Mouse (Mus musculus): ENCODE data around the gene Nosip. TPM values are rescaled to one million over a fixed set of nuclear protein-coding genes. Genes with fewer than 3 reads are reported as not detected.

Gene Nosip
- polyA plus RNA-seq, 1 experiment from 2014 or later = 63.0 TPM

- Histone ChIP-seq H3K4me1 (peaks cover 32% of the 10 kb centered on the region), H3K27me3 (replicated peaks) (no peaks in the 10 kb centered on the region), H3K27ac (peak overlapping the region; percentile 60; the same call in 1 of the 2 replicates), H3K9ac (peak overlapping the region; percentile 97), H3K9me3 (no peaks in the 10 kb centered on the region), H3K36me3 (peaks cover 36% of the 10 kb centered on the region), H3K4me3 (peak overlapping the region; percentile 81), H3K4me2 (replicated peaks) (peak overlapping the region; percentile 78)
- ATAC-seq (ENCODE audit: low FRiP score, low read depth) = no peak
- 48% methylated on average over 21 of the region's 21 CpGs for WGBS
These were observed 64.8 kb downstream of the Nosip start for GRCm38 (mm10) chr7:45126844-45127699.

MicroRNAs within 50 kb of the gene (microRNA counts, 519-probe panel; counts per million panel counts)
- 3,284 counts per million, percentile 72 among the panel's probes with 10 or more counts for microRNA mmu-miR-150

Small RNA genes within 50 kb of the gene (microRNA-seq; reads per million reads assigned to microRNA genes)
- gene Mir150 (17.0 reads per million, percentile 28 among the genes with 10 or more reads in this experiment), gene Mir5121 (16.6 reads per million, percentile 28 among the genes with 10 or more reads in this experiment), gene Mir7054 (not detected)

Other genes with a start within 250 kb of the Nosip start
- gene Nup62, start 246.3 kb upstream of the Nosip start, polyA plus RNA-seq (2016; fragmentation: Nextera tagmentation; extraction: Ambion mirVana) = 71.3 and 74.7 TPM in 2 replicates
- gene Il4i1, start 246.0 kb upstream of the Nosip start, polyA plus RNA-seq (2016; fragmentation: Nextera tagmentation; extraction: Ambion mirVana) = 1.5 and 1.6 TPM in 2 replicates
- 4.8 and 5.1 TPM in 2 replicates for gene Atf5, start 245.8 kb upstream of the Nosip start, polyA plus RNA-seq (2016; fragmentation: Nextera tagmentation; extraction: Ambion mirVana)
- gene Akt1s1, start 213.4 kb upstream of the Nosip start, polyA plus RNA-seq (2016; fragmentation: Nextera tagmentation; extraction: Ambion mirVana) = 108 and 116 TPM in 2 replicates
- 95.4 and 101 TPM in 2 replicates for gene Tbc1d17, start 213.3 kb upstream of the Nosip start, polyA plus RNA-seq (2016; fragmentation: Nextera tagmentation; extraction: Ambion mirVana)
- gene Pnkp, start 205.3 kb upstream of the Nosip start, polyA plus RNA-seq (2016; fragmentation: Nextera tagmentation; extraction: Ambion mirVana) = 32.3 and 39.3 TPM in 2 replicates
- 630 and 637 TPM in 2 replicates for gene Ptov1, start 192.6 kb upstream of the Nosip start, polyA plus RNA-seq (2016; fragmentation: Nextera tagmentation; extraction: Ambion mirVana)
- 156 and 158 TPM in 2 replicates for gene Med25, start 169.7 kb upstream of the Nosip start, polyA plus RNA-seq (2016; fragmentation: Nextera tagmentation; extraction: Ambion mirVana)
- gene Fuz, start 166.3 kb upstream of the Nosip start, polyA plus RNA-seq (2016; fragmentation: Nextera tagmentation; extraction: Ambion mirVana) = 17.7 and 19.1 TPM in 2 replicates
- gene Ap2a1, start 132.9 kb upstream of the Nosip start, polyA plus RNA-seq (2016; fragmentation: Nextera tagmentation; extraction: Ambion mirVana) = 97.9 and 100 TPM in 2 replicates
- 0.14 TPM in 1 of 2 replicates, not detected in the other for gene Tsks, start 119.2 kb upstream of the Nosip start, polyA plus RNA-seq (2016; fragmentation: Nextera tagmentation; extraction: Ambion mirVana)
- gene Cpt1c, start 87.6 kb upstream of the Nosip start, polyA plus RNA-seq (2016; fragmentation: Nextera tagmentation; extraction: Ambion mirVana) = 39.7 and 44.1 TPM in 2 replicates
- 595 and 646 TPM in 2 replicates for gene Prmt1, start 75.9 kb upstream of the Nosip start, polyA plus RNA-seq (2016; fragmentation: Nextera tagmentation; extraction: Ambion mirVana)
- gene Irf3, start 64.8 kb upstream of the Nosip start, polyA plus RNA-seq (2016; fragmentation: Nextera tagmentation; extraction: Ambion mirVana) = 71.0 and 73.4 TPM in 2 replicates
- gene Bcl2l12, start 63.7 kb upstream of the Nosip start, polyA plus RNA-seq (2016; fragmentation: Nextera tagmentation; extraction: Ambion mirVana) = 41.1 and 42.9 TPM in 2 replicates
- 47.2 and 47.3 TPM in 2 replicates for gene Scaf1, start 46.1 kb upstream of the Nosip start, polyA plus RNA-seq (2016; fragmentation: Nextera tagmentation; extraction: Ambion mirVana)
- 16.8 and 18.4 TPM in 2 replicates for gene Rras, start 44.5 kb upstream of the Nosip start, polyA plus RNA-seq (2016; fragmentation: Nextera tagmentation; extraction: Ambion mirVana)
- gene Prr12, start 9.5 kb upstream of the Nosip start, polyA plus RNA-seq (2016; fragmentation: Nextera tagmentation; extraction: Ambion mirVana) = 11.8 and 14.0 TPM in 2 replicates
- gene Prrg2, start 248 bp downstream of the Nosip start, polyA plus RNA-seq (2016; fragmentation: Nextera tagmentation; extraction: Ambion mirVana) = 15.2 and 17.9 TPM in 2 replicates
- gene Rcn3, start 29.8 kb downstream of the Nosip start, polyA plus RNA-seq (2016; fragmentation: Nextera tagmentation; extraction: Ambion mirVana) = 125 and 139 TPM in 2 replicates
- 14.1 and 15.7 TPM in 2 replicates for gene Fcgrt, start 41.4 kb downstream of the Nosip start, polyA plus RNA-seq (2016; fragmentation: Nextera tagmentation; extraction: Ambion mirVana)
- gene Rps11, start 62.0 kb downstream of the Nosip start, polyA plus RNA-seq (2016; fragmentation: Nextera tagmentation; extraction: Ambion mirVana) = 1,089 and 1,117 TPM in 2 replicates
- 974 and 1,017 TPM in 2 replicates for gene Rpl13a, start 66.3 kb downstream of the Nosip start, polyA plus RNA-seq (2016; fragmentation: Nextera tagmentation; extraction: Ambion mirVana)
- not detected in 2 replicates for gene Gm45713, start 73.8 kb downstream of the Nosip start, polyA plus RNA-seq (2016; fragmentation: Nextera tagmentation; extraction: Ambion mirVana)
- gene Flt3l, start 74.0 kb downstream of the Nosip start, polyA plus RNA-seq (2016; fragmentation: Nextera tagmentation; extraction: Ambion mirVana) = 1.0 and 1.3 TPM in 2 replicates
- gene Pih1d1, start 91.9 kb downstream of the Nosip start, polyA plus RNA-seq (2016; fragmentation: Nextera tagmentation; extraction: Ambion mirVana) = 90.2 and 94.0 TPM in 2 replicates
- gene Aldh16a1, start 92.2 kb downstream of the Nosip start, polyA plus RNA-seq (2016; fragmentation: Nextera tagmentation; extraction: Ambion mirVana) = 37.8 and 42.4 TPM in 2 replicates
- 2.0 and 2.6 TPM in 2 replicates for gene Slc17a7, start 101.5 kb downstream of the Nosip start, polyA plus RNA-seq (2016; fragmentation: Nextera tagmentation; extraction: Ambion mirVana)
- gene Gfy, start 117.1 kb downstream of the Nosip start, polyA plus RNA-seq (2016; fragmentation: Nextera tagmentation; extraction: Ambion mirVana) = not detected in 2 replicates
- not detected in 2 replicates for gene Pth2, start 118.6 kb downstream of the Nosip start, polyA plus RNA-seq (2016; fragmentation: Nextera tagmentation; extraction: Ambion mirVana)
- 0.42 and 0.74 TPM in 2 replicates for gene Ccdc155, start 142.5 kb downstream of the Nosip start, polyA plus RNA-seq (2016; fragmentation: Nextera tagmentation; extraction: Ambion mirVana)
- 7.5 and 7.6 TPM in 2 replicates for gene Dkkl1, start 149.7 kb downstream of the Nosip start, polyA plus RNA-seq (2016; fragmentation: Nextera tagmentation; extraction: Ambion mirVana)
- 173 and 178 TPM in 2 replicates for gene Tead2, start 153.3 kb downstream of the Nosip start, polyA plus RNA-seq (2016; fragmentation: Nextera tagmentation; extraction: Ambion mirVana)
- 1.1 and 1.2 TPM in 2 replicates for gene Cd37, start 176.7 kb downstream of the Nosip start, polyA plus RNA-seq (2016; fragmentation: Nextera tagmentation; extraction: Ambion mirVana)
- gene Slc6a16, start 178.7 kb downstream of the Nosip start, polyA plus RNA-seq (2016; fragmentation: Nextera tagmentation; extraction: Ambion mirVana) = 0.20 TPM in 1 of 2 replicates, not detected in the other
- not detected in 2 replicates for gene Slc6a21, start 215.1 kb downstream of the Nosip start, polyA plus RNA-seq (2016; fragmentation: Nextera tagmentation; extraction: Ambion mirVana)